Mouse (Mus musculus) midbrain, embryonic 16.5 days (tissue): ENCODE results near the gene Knstrn. TPM values are rescaled to one million over a fixed set of nuclear protein-coding genes. Genes with fewer than 3 reads are reported as not detected.

Experiments
- ATAC-seq: fragments of 200-750 bp; cut with Nextera tagmentation; 2 replicates; pipeline ENCODE4 v1.8.0; 2017; ENCODE audit warnings: moderate TSS enrichment
- H3K27ac ChIP-seq: fragments of 300-500 bp; sonication (generic); 2 replicates; pipeline ENCODE4 v1.5.1; 2014; ENCODE audit warnings: mild to moderate bottlenecking, low read length, mixed read lengths
- H3K27me3 ChIP-seq: fragments of 300-500 bp; sonication (generic); 2 replicates; pipeline ENCODE4 v1.6.1; 2014; ENCODE audit warnings: low read depth, low read length, mixed read lengths; ENCODE audit not compliant: control insufficient read depth, insufficient read depth
- H3K36me3 ChIP-seq: fragments of 300-500 bp; sonication (generic); 2 replicates; pipeline ENCODE4 v1.6.1; 2014; ENCODE audit warnings: mild to moderate bottlenecking, low read length, moderate library complexity, mixed read lengths; ENCODE audit not compliant: control insufficient read depth, insufficient read depth
- H3K4me1 ChIP-seq: fragments of 300-500 bp; sonication (generic); 2 replicates; pipeline ENCODE4 v1.6.1; 2014; ENCODE audit warnings: mild to moderate bottlenecking, low read length, mixed read lengths; ENCODE audit not compliant: control insufficient read depth, insufficient read depth
- H3K4me2 ChIP-seq: fragments of 300-500 bp; sonication (generic); 2 replicates; pipeline ENCODE4 v1.6.1; 2014; ENCODE audit warnings: mild to moderate bottlenecking, low read length, mixed read lengths
- H3K4me3 ChIP-seq: fragments of 300-500 bp; sonication (generic); 2 replicates; pipeline ENCODE4 v1.5.1; 2014; ENCODE audit warnings: low read depth, mild to moderate bottlenecking, low read length, moderate library complexity, mixed read lengths
- H3K9ac ChIP-seq: fragments of 300-500 bp; sonication (generic); 2 replicates; pipeline ENCODE4 v1.6.1; 2014; ENCODE audit warnings: low read depth, low read length, mixed read lengths
- H3K9me3 ChIP-seq: fragments of 300-500 bp; sonication (generic); replicated peaks from 2 replicates; pipeline ENCODE4 v1.6.1; 2014; ENCODE audit warnings: mild to moderate bottlenecking, low read length, mixed read lengths; ENCODE audit not compliant: control insufficient read depth, poor library complexity, severe bottlenecking
- WGBS: fragments of 180-500 bp; shearing (Covaris S2); extraction: QIAGEN DNeasy Blood & Tissue Kit; methylation state at CpG from one replicate; pipeline ENCODE4 v1.1.7; 2014; 5-methylcytosine and 5-hydroxymethylcytosine counted together
- polyA plus RNA-seq: library from polyadenylated mRNA; unstranded; fragments of >200 nt; fragmentation: Nextera tagmentation; extraction: Ambion mirVana; gene quantifications from 2 replicates; pipeline ENCODE4 v1.2.1, GENCODE M21; 2015

Gene Knstrn
- polyA plus RNA-seq, 1 experiment from 2014 or later, result 13.8 TPM

DNA sequence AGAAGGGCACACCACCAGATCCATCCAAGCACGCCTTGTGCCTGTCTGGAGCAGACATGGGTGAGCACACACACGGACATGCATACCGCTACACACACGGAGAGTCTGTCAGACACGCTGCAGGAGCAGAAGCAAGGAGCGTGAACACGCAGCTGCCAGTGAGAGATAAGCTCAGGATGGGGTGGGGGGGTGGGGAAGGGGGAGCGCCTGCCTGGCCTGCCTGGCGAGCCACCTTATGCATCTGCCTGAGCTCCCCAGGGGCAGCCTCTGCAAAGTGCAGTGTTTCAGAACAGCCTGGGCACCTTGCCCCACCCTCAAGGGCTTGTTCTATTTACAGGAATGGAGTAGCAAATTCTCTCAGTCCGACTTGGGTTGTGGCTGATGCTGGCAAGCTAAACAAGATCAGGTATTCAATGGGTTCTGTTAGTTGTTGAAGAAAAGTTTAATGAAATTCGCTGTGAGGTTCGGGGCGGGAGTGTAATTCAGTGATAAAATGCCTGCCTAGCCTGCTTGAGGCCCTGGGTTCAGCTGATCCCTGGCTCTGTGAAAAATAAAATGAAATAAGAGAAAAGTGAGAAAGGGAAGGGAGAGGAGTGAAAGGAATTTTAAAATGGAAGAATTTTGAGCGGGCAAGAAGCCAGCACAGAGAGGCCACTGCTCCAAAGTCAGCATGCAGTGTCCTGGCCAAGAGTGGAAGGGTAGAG is 74.2 kb downstream of the Knstrn start:
- Histone ChIP-seq H3K9ac (0 out of 2 replicates have a peak overlapping the region, but pooled peaks have one; percentile 32), H3K27ac (no peak overlapping the region), H3K27me3 (peaks cover 1% of the 10 kb centered on the region; the same call in 1 of the 2 replicates), H3K4me1 (peaks cover 5% of the 10 kb centered on the region), H3K4me2 (peak overlapping the region; percentile 43), H3K4me3 (no peak overlapping the region), H3K36me3 (no peaks in the 10 kb centered on the region), H3K9me3 (no peaks in the 10 kb centered on the region)
- peak; percentile 61 for ATAC-seq
- WGBS, result 27% methylated on average over 14 of the region's 14 CpGs

DNA sequence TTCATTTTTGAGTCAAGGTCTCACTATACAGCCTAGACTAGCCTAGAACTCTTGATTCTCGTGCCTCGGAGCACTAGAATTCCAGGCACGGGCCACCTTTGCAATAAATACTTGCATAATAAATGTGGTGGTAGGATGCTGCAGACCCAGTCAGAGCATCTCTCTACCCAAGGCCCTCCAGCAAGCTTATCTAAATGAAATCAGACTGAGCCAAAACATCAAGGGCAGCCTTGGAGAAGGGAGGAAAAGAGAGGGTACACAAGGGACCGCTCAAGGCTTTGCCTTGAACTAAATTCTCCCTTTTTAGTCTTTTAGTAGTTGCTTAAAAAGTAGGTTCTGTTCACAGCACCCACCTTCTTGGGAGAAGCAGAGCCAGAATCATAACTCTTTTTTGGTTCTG is 77.4 kb downstream of the Knstrn start:
- no peak overlapping the region for H3K4me3 ChIP-seq
- no peak for ATAC-seq
- 91% methylated on average over 4 of the region's 4 CpGs for WGBS

GRCm38 (mm10) chr2:118895990-118896913 is 82.4 kb downstream of the Knstrn start:
- Histone ChIP-seq H3K9me3 (no peaks in the 10 kb centered on the region), H3K36me3 (no peaks in the 10 kb centered on the region), H3K4me3 (peak overlapping the region; percentile 39), H3K4me1 (peaks cover 19% of the 10 kb centered on the region), H3K9ac (peak overlapping the region; percentile 59), H3K4me2 (peak overlapping the region; percentile 82), H3K27me3 (peaks cover 60% of the 10 kb centered on the region), H3K27ac (no peak overlapping the region)
- ATAC-seq, result no peak
- WGBS, result 1% methylated on average over 37 of the region's 38 CpGs

More for the DNA sequence above, 77.4 kb downstream of the Knstrn start:
- Histone ChIP-seq H3K4me1 (peaks cover 4% of the 10 kb centered on the region), H3K9me3 (no peaks in the 10 kb centered on the region), H3K27me3 (peaks cover 26% of the 10 kb centered on the region), H3K27ac (no peak overlapping the region), H3K36me3 (no peaks in the 10 kb centered on the region), H3K4me2 (no peak overlapping the region), H3K9ac (no peak overlapping the region)

DNA sequence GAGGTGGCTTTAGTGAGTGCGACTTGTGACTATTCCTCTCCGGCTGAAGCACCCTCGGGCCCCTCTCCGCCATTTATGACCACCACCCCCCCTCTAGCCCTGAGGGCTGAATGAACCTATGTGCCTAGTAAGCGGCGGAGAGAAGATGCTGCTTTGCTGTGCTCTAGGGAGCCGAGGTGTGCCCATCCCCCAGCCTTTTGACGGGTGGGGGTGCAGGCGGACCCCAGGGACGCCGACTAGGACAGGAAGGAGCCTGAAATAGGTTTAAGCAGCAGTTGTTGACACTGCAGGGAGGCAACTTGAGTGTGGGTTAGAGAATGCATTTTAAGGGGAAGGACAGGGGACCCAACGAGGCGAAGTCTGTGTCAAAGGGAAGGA is 83.1 kb downstream of the Knstrn start:
- peak overlapping the region; percentile 82 for H3K4me2 ChIP-seq
- H3K4me3 ChIP-seq, result peak overlapping the region; percentile 39
- peaks cover 19% of the 10 kb centered on the region for H3K4me1 ChIP-seq
- H3K9me3 ChIP-seq, result no peaks in the 10 kb centered on the region
- ATAC-seq, result no peak
- peak overlapping the region; percentile 59 for H3K9ac ChIP-seq
- WGBS, result 0% methylated on average over 13 of the region's 13 CpGs
- H3K27ac ChIP-seq, result no peak overlapping the region
- H3K27me3 ChIP-seq, result peaks cover 60% of the 10 kb centered on the region
- no peaks in the 10 kb centered on the region for H3K36me3 ChIP-seq

DNA sequence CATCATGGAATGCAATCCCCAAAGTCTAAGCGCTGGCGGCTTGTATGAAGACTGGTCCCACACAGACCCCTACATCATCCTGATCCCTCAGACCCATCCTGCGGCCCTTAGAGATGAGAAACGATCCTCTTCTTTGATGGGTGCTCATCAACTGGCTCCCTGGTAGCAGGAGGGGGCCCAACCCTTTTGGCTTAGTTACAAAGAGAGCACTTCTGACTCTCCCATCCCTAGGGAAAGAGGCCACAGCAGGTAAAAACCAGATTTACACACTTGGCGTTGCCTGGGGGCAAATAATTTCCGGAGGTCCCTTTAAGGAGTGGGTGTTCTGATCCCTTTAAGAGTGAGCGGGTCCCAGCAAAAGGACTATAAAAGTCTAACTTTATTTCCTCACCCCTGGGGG is 83.6 kb downstream of the Knstrn start:
- H3K9ac ChIP-seq, result no peak overlapping the region
- no peak overlapping the region for H3K27ac ChIP-seq
- WGBS, result 3% methylated on average over 7 of the region's 7 CpGs
- ATAC-seq, result no peak
- H3K9me3 ChIP-seq, result no peaks in the 10 kb centered on the region
- peak overlapping the region; percentile 82 for H3K4me2 ChIP-seq
- H3K4me1 ChIP-seq, result peaks cover 19% of the 10 kb centered on the region
- H3K36me3 ChIP-seq, result no peaks in the 10 kb centered on the region
- peaks cover 60% of the 10 kb centered on the region for H3K27me3 ChIP-seq
- peak overlapping the region; percentile 39; the same call in 1 of the 2 replicates for H3K4me3 ChIP-seq

DNA sequence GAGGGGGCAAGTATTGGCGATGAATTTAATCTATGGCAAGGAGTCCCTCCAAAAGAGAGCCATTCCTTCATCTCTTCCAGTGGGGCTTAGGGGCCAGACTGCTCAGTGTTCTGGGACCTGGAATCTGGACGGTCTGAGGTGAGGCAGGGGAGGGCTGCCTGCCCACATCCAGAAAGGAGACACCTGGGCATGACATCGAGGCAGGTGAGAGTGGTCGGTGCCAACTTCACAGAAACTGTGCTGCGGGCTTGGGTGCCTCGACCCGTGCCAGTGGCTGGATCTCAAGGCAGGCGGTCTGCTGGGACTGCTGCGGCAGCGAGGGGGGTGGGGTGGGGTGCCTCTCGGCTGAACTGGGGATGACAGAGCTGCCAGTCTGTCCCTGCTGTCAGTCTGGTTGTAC is 84.0 kb downstream of the Knstrn start:
- H3K27me3 ChIP-seq, result peaks cover 60% of the 10 kb centered on the region
- no peak overlapping the region for H3K4me2 ChIP-seq
- no peak overlapping the region for H3K27ac ChIP-seq
- H3K9me3 ChIP-seq, result no peaks in the 10 kb centered on the region
- H3K9ac ChIP-seq, result no peak overlapping the region
- no peaks in the 10 kb centered on the region for H3K36me3 ChIP-seq
- ATAC-seq, result no peak
- no peak overlapping the region for H3K4me3 ChIP-seq
- 2% methylated on average over 11 of the region's 11 CpGs for WGBS
- peaks cover 19% of the 10 kb centered on the region for H3K4me1 ChIP-seq

DNA sequence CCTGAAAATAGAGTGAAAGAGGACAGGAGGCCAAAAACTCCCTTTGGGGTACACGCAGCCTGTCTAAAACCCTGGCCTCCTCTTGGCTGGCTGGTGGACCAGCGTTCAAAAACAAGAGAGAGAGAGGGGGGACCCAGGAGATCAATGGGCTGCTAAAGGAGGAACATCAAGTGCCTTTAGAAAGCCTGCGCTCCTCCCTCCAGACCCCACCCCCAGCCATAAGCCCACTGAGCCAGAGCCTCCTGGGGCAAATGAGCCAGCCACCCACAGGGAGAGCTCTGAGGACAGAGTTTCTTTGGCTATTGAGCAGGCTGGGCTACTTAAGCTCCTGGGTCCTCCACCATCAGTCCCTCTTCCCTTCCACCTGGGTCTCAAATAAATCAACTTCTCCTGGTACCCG is 85.0 kb downstream of the Knstrn start:
- Histone ChIP-seq H3K27ac (no peak overlapping the region), H3K4me1 (peaks cover 26% of the 10 kb centered on the region), H3K9me3 (no peaks in the 10 kb centered on the region), H3K36me3 (no peaks in the 10 kb centered on the region), H3K4me3 (no peak overlapping the region), H3K4me2 (no peak overlapping the region), H3K9ac (no peak overlapping the region), H3K27me3 (peaks cover 54% of the 10 kb centered on the region)
- WGBS, result 7% methylated on average over 4 of the region's 4 CpGs
- no peak for ATAC-seq

GRCm38 (mm10) chr2:118899306-118899705 is 85.5 kb downstream of the Knstrn start:
- 8% methylated on average over 7 of the region's 7 CpGs for WGBS
- ATAC-seq, result no peak
- Histone ChIP-seq H3K27me3 (peaks cover 49% of the 10 kb centered on the region), H3K4me3 (no peak overlapping the region), H3K4me1 (peaks cover 32% of the 10 kb centered on the region), H3K27ac (no peak overlapping the region), H3K9ac (no peak overlapping the region), H3K4me2 (no peak overlapping the region), H3K9me3 (no peaks in the 10 kb centered on the region), H3K36me3 (no peaks in the 10 kb centered on the region)
